Mouse (Mus musculus): Measurements from ENCODE around the gene Stk33.

DNA sequence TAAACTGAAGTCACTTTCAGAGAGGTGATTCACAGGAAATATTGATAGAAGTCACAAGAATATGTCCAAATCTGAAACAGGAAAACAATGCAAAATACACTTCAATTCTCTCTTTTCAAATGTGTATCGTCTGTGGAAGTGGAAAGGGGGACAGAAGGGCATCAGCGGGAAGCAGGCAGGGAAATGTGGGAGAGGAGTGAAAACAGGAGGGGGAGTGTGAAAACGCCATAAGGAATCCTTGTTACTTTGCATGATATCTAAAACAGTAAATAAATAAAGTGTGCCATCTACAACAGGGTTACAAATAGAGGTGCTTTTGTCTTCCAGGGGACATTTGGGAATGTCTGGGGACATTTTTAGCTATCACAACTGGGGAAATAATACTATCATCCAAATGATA, 39.6 kb downstream of the Stk33 start:
- TF ChIP-seq POLR2A (IDR thresholded peaks at IDR 0.05; ENCODE audit: borderline replicate concordance, insufficient read depth, low read length): no peak
- TF ChIP-seq CTCF (IDR thresholded peaks at IDR 0.05; ENCODE audit: borderline replicate concordance, insufficient read depth, low read depth, low read length): no peak

Measured in cerebellum, adult 2 months (tissue).